Mouse (Mus musculus) cortical plate, adult 2 months (tissue): Measurements from ENCODE around the gene Rad54l.

Experiments used
- CTCF ChIP-seq: fragments of 200-500 bp; IDR thresholded peaks from 2 replicates; pipeline ENCODE4 v1.5.1; 2011; ENCODE audit warnings: mild to moderate bottlenecking, control low read depth, low read length; ENCODE audit not compliant: insufficient read depth; ENCODE audit errors: extremely low read depth
- POLR2A ChIP-seq: fragments of 200-500 bp; IDR thresholded peaks from 2 replicates; pipeline ENCODE4 v1.6.1; 2011; ENCODE audit warnings: mild to moderate bottlenecking, low read length, control low read depth; ENCODE audit not compliant: insufficient read depth; ENCODE audit errors: extremely low read depth

GRCm38 (mm10) chr4:116160769-116161168, 37.3 kb upstream of the Rad54l start:
- TF ChIP-seq CTCF = no peak
- no peak for TF ChIP-seq POLR2A
